In genomic region chr13:23465600-23466109, GRCm38 (mm10) we compare ENCODE assay signal across 9 mouse cellular contexts. TPM values are rescaled to one million over a fixed set of nuclear protein-coding genes. Genes with fewer than 3 reads are reported as not detected.
DNase-seq lines count a peak whose midpoint lies in the region; ATAC-seq lines count a peak whose summit lies in the region.
"Had no signal": no experiment of that assay in that cellular context is flagged by ENCODE, and none has a peak within 500 bp of the region (broad histone marks: within the 10 kb centered on the region; RNA-seq: fewer than 3 reads in every experiment).

Btn1a1 (minus strand) TSS chr13:23465901.

- DNase-seq in retina, postnatal 1 day, result peak; percentile 44
- DNase-seq in retina, embryonic 14.5 days (ENCODE audit: low spot score), result no peak
- peak; percentile 25 for DNase-seq in embryo, embryonic 10 days (ENCODE audit: low spot score)
- DNase-seq in induced T-regulatory cell, adult 2 months (ENCODE audit: low read depth), result peak; percentile 67
- no peak for DNase-seq in right cerebral cortex, adult 2 months (ENCODE audit: low spot score in 2 of 2)
- DNase-seq in gastrocnemius, postnatal 10 days, result no peak
- no peak for DNase-seq in urinary bladder, postnatal 36 days (ENCODE audit: low spot score in 2 of 2)

- no peaks in the 10 kb centered on the region for H3K9me3 ChIP-seq in midbrain, embryonic 15.5 days

- no peaks in the 10 kb centered on the region for H3K36me3 ChIP-seq in midbrain, embryonic 15.5 days (replicated peaks)

- under 1% methylated on average over 7 of the region's 7 CpGs for WGBS in midbrain, embryonic 15.5 days

- H3K4me1 ChIP-seq in midbrain, embryonic 15.5 days, result peaks cover 16% of the 10 kb centered on the region

- ATAC-seq in midbrain, embryonic 15.5 days (replicated peaks), result no peak

- H3K4me3 ChIP-seq in midbrain, embryonic 15.5 days, result peak within 1 kb of the TSS; percentile 48

- no peak within 1 kb of the TSS for H3K27ac ChIP-seq in midbrain, embryonic 15.5 days

- peak within 1 kb of the TSS; percentile 48; the same call in 1 of the 2 replicates for H3K9ac ChIP-seq in midbrain, embryonic 15.5 days

- peak within 1 kb of the TSS; percentile 65 for H3K4me2 ChIP-seq in midbrain, embryonic 15.5 days

- peaks cover 7% of the 10 kb centered on the region for H3K27me3 ChIP-seq in midbrain, embryonic 15.5 days (replicated peaks)

RNA-seq across cellular contexts. Expression of gene Btn1a1, which starts in this region (rescaled TPM):
- 0.09 and 0.25 TPM in 2 replicates for polyA plus RNA-seq in midbrain, embryonic 15.5 days (2015; fragmentation: Nextera tagmentation; extraction: Ambion mirVana)
- not detected for total RNA-seq in gastrocnemius, postnatal 10 days (2021)
- total RNA-seq: left cerebral cortex, postnatal 25 days had no signal

Comparison
In these comparisons a context has a peak if more than half of its experiments do, and no peak if none do; other contexts are left out.
1. DNase-seq: peak in retina, postnatal 1 day (single experiment), embryo, embryonic 10 days (single experiment) and induced T-regulatory cell, adult 2 months (single experiment); none in retina, embryonic 14.5 days (single experiment), right cerebral cortex, adult 2 months (0 of 2), gastrocnemius, postnatal 10 days (single experiment) and urinary bladder, postnatal 36 days (0 of 2).